Mouse (Mus musculus) heart, embryonic 12.5 days (tissue): ENCODE measurements around the gene Taf7l. TPM values are rescaled to one million over a fixed set of nuclear protein-coding genes. Genes with fewer than 3 reads are reported as not detected.
A peak's percentile ranks its signal among the peaks of the same experiment; 100 is the strongest.

Source experiments
- ATAC-seq: fragments of 200-750 bp; cut with Nextera tagmentation; 2 replicates; pipeline ENCODE4 v1.8.0; 2017; ENCODE audit warnings: moderate TSS enrichment, moderate library complexity; ENCODE audit not compliant: insufficient number of reproducible peaks, low FRiP score
- H3K27ac ChIP-seq: fragments of 300-500 bp; sonication (generic); 2 replicates; pipeline ENCODE4 v1.5.1; 2016; ENCODE audit warnings: mild to moderate bottlenecking, moderate library complexity; ENCODE audit not compliant: poor library complexity, severe bottlenecking
- H3K27me3 ChIP-seq: fragments of 300-500 bp; sonication (generic); replicated peaks from 2 replicates; pipeline ENCODE4 v1.6.1; 2016; ENCODE audit warnings: mild to moderate bottlenecking, moderate library complexity
- H3K36me3 ChIP-seq: fragments of 300-500 bp; sonication (generic); 2 replicates; pipeline ENCODE4 v1.6.1; 2016; ENCODE audit warnings: mild to moderate bottlenecking, moderate library complexity
- H3K4me1 ChIP-seq: fragments of 300-500 bp; sonication (generic); replicated peaks from 2 replicates; pipeline ENCODE4 v1.6.1; 2016; ENCODE audit warnings: mild to moderate bottlenecking
- H3K4me2 ChIP-seq: fragments of 300-500 bp; sonication (generic); 2 replicates; pipeline ENCODE4 v1.6.1; 2016; ENCODE audit warnings: mild to moderate bottlenecking, moderate library complexity
- H3K4me3 ChIP-seq: fragments of 300-500 bp; sonication (generic); 2 replicates; pipeline ENCODE4 v1.5.1; 2016; ENCODE audit warnings: mild to moderate bottlenecking
- H3K9ac ChIP-seq: fragments of 300-500 bp; sonication (generic); 2 replicates; pipeline ENCODE4 v1.6.1; 2016; ENCODE audit warnings: mild to moderate bottlenecking, moderate library complexity
- H3K9me3 ChIP-seq: fragments of 300-500 bp; sonication (generic); replicated peaks from 2 replicates; pipeline ENCODE4 v1.6.1; 2016; ENCODE audit warnings: mild to moderate bottlenecking, moderate library complexity
- WGBS: fragments of 180-500 bp; shearing (Covaris S2); methylation state at CpG from one replicate; pipeline ENCODE4 v1.1.7; 2016; 5-methylcytosine and 5-hydroxymethylcytosine counted together
- polyA plus RNA-seq: library from polyadenylated mRNA; unstranded; fragments of >200 nt; fragmentation: Nextera tagmentation; extraction: Ambion mirVana; gene quantifications from 2 replicates; pipeline ENCODE4 v1.2.1, GENCODE M21; 2016

Taf7l gene
- not detected in 2 replicates for polyA plus RNA-seq

GRCm38 (mm10) chrX:134476290-134476689, at the start of gene Taf7l:
Gene Taf7l (minus strand): TSS chrX:134476490.
- ATAC-seq = no peak
- Histone ChIP-seq H3K36me3 (no peaks in the 10 kb centered on the region), H3K4me1 (no peaks in the 10 kb centered on the region), H3K27ac (no peak within 1 kb of the TSS), H3K27me3 (no peaks in the 10 kb centered on the region), H3K4me3 (no peak within 1 kb of the TSS), H3K9me3 (peaks cover 19% of the 10 kb centered on the region), H3K9ac (no peak within 1 kb of the TSS), H3K4me2 (peak within 1 kb of the TSS; percentile 46)
- 85% methylated on average over 25 of the region's 25 CpGs for WGBS

- H3K4me3 ChIP-seq = no peak overlapping the region
- H3K9me3 ChIP-seq = no peaks in the 10 kb centered on the region
- H3K27me3 ChIP-seq = no peaks in the 10 kb centered on the region
- H3K4me2 ChIP-seq = no peak overlapping the region
- no peaks in the 10 kb centered on the region for H3K4me1 ChIP-seq
- ATAC-seq = no peak
- 60% methylated on average over 4 of the region's 4 CpGs for WGBS
- no peak overlapping the region for H3K9ac ChIP-seq
- H3K36me3 ChIP-seq = no peaks in the 10 kb centered on the region
- H3K27ac ChIP-seq = no peak overlapping the region
Observed at GRCm38 (mm10) chrX:134525260-134525659, 49.0 kb upstream of the Taf7l start.

- no peak overlapping the region for H3K4me3 ChIP-seq
- no peak overlapping the region for H3K9ac ChIP-seq
- no peaks in the 10 kb centered on the region for H3K27me3 ChIP-seq
- WGBS = 58% methylated on average over 4 of the region's 4 CpGs
- ATAC-seq = no peak
- H3K27ac ChIP-seq = no peak overlapping the region
- H3K4me2 ChIP-seq = no peak overlapping the region
- no peaks in the 10 kb centered on the region for H3K9me3 ChIP-seq
- H3K36me3 ChIP-seq = no peaks in the 10 kb centered on the region
- no peaks in the 10 kb centered on the region for H3K4me1 ChIP-seq
Observed at GRCm38 (mm10) chrX:134523772-134524171, 47.5 kb upstream of the Taf7l start.

GRCm38 (mm10) chrX:134509473-134509872, 33.2 kb upstream of the Taf7l start:
- Histone ChIP-seq H3K4me3 (no peak overlapping the region), H3K36me3 (no peaks in the 10 kb centered on the region), H3K4me1 (no peaks in the 10 kb centered on the region), H3K4me2 (no peak overlapping the region), H3K27ac (no peak overlapping the region), H3K27me3 (no peaks in the 10 kb centered on the region), H3K9ac (no peak overlapping the region), H3K9me3 (no peaks in the 10 kb centered on the region)
- no peak for ATAC-seq
- WGBS = 44% methylated on average over 2 of the region's 2 CpGs

GRCm38 (mm10) chrX:134507977-134508376, 31.7 kb upstream of the Taf7l start:
- no peaks in the 10 kb centered on the region for H3K36me3 ChIP-seq
- 70% methylated on average over 6 of the region's 6 CpGs for WGBS
- no peaks in the 10 kb centered on the region for H3K4me1 ChIP-seq
- no peak overlapping the region for H3K27ac ChIP-seq
- no peaks in the 10 kb centered on the region for H3K27me3 ChIP-seq
- H3K4me3 ChIP-seq = no peak overlapping the region
- H3K9me3 ChIP-seq = no peaks in the 10 kb centered on the region
- no peak overlapping the region for H3K9ac ChIP-seq
- H3K4me2 ChIP-seq = no peak overlapping the region
- ATAC-seq = no peak

GRCm38 (mm10) chrX:134500651-134501050, 24.4 kb upstream of the Taf7l start:
- Histone ChIP-seq H3K36me3 (no peaks in the 10 kb centered on the region), H3K4me3 (no peak overlapping the region), H3K9me3 (no peaks in the 10 kb centered on the region), H3K9ac (no peak overlapping the region), H3K4me2 (no peak overlapping the region), H3K27me3 (no peaks in the 10 kb centered on the region), H3K27ac (no peak overlapping the region), H3K4me1 (no peaks in the 10 kb centered on the region; the same call in 1 of the 2 replicates)
- ATAC-seq = no peak
- WGBS = 79% methylated on average over 8 of the region's 8 CpGs

GRCm38 (mm10) chrX:134481720-134482119, 5.4 kb upstream of the Taf7l start:
- 46% methylated on average over 3 of the region's 3 CpGs for WGBS
- Histone ChIP-seq H3K9ac (no peak overlapping the region), H3K4me3 (no peak overlapping the region), H3K27me3 (no peaks in the 10 kb centered on the region), H3K4me1 (no peaks in the 10 kb centered on the region), H3K27ac (no peak overlapping the region), H3K9me3 (no peaks in the 10 kb centered on the region), H3K4me2 (no peak overlapping the region), H3K36me3 (no peaks in the 10 kb centered on the region)
- no peak for ATAC-seq

GRCm38 (mm10) chrX:134474988-134475710, 1.1 kb downstream of the Taf7l start:
- Histone ChIP-seq H3K9ac (no peak overlapping the region), H3K9me3 (peaks cover 19% of the 10 kb centered on the region), H3K4me3 (no peak overlapping the region), H3K36me3 (no peaks in the 10 kb centered on the region), H3K27me3 (no peaks in the 10 kb centered on the region), H3K4me2 (peak overlapping the region; percentile 46), H3K27ac (no peak overlapping the region), H3K4me1 (no peaks in the 10 kb centered on the region)
- peak; percentile 42; the same call in 1 of the 2 replicates for ATAC-seq
- 58% methylated on average over 51 of the region's 67 CpGs for WGBS

- no peaks in the 10 kb centered on the region for H3K27me3 ChIP-seq
- H3K27ac ChIP-seq = no peak overlapping the region
- no peak overlapping the region for H3K9ac ChIP-seq
- no peak for ATAC-seq
- no peak overlapping the region for H3K4me3 ChIP-seq
- no peaks in the 10 kb centered on the region; the same call in 1 of the 2 replicates for H3K4me1 ChIP-seq
- H3K4me2 ChIP-seq = no peak overlapping the region
- H3K9me3 ChIP-seq = no peaks in the 10 kb centered on the region; the same call in 1 of the 2 replicates
- 64% methylated on average over 3 of the region's 3 CpGs for WGBS
- H3K36me3 ChIP-seq = no peaks in the 10 kb centered on the region
Observed at GRCm38 (mm10) chrX:134427307-134427706, 49.0 kb downstream of the Taf7l start.

GRCm38 (mm10) chrX:134426819-134427218, 49.5 kb downstream of the Taf7l start:
- no peaks in the 10 kb centered on the region; the same call in 1 of the 2 replicates for H3K9me3 ChIP-seq
- no peak overlapping the region for H3K27ac ChIP-seq
- no peak overlapping the region for H3K9ac ChIP-seq
- no peak overlapping the region for H3K4me2 ChIP-seq
- ATAC-seq = no peak
- no peak overlapping the region for H3K4me3 ChIP-seq
- 56% methylated on average over 6 of the region's 6 CpGs for WGBS
- H3K36me3 ChIP-seq = no peaks in the 10 kb centered on the region
- H3K4me1 ChIP-seq = no peaks in the 10 kb centered on the region; the same call in 1 of the 2 replicates
- H3K27me3 ChIP-seq = no peaks in the 10 kb centered on the region

GRCm38 (mm10) chrX:134425798-134426197, 50.5 kb downstream of the Taf7l start:
- Histone ChIP-seq H3K4me2 (no peak overlapping the region), H3K4me1 (no peaks in the 10 kb centered on the region; the same call in 1 of the 2 replicates), H3K9me3 (no peaks in the 10 kb centered on the region; the same call in 1 of the 2 replicates), H3K27ac (no peak overlapping the region), H3K4me3 (no peak overlapping the region), H3K27me3 (no peaks in the 10 kb centered on the region), H3K9ac (no peak overlapping the region), H3K36me3 (no peaks in the 10 kb centered on the region)
- WGBS = 67% methylated on average over 10 of the region's 10 CpGs
- no peak for ATAC-seq
